Mouse (Mus musculus): Measurements from ENCODE around the gene Rin2.

Gene Rin2

GRCm38 (mm10) chr2:145859932-145860801 is 185.2 kb downstream of the Rin2 start:
- in situ Hi-C loops (cut with MboI, MseI), result no loop called here

DNA sequence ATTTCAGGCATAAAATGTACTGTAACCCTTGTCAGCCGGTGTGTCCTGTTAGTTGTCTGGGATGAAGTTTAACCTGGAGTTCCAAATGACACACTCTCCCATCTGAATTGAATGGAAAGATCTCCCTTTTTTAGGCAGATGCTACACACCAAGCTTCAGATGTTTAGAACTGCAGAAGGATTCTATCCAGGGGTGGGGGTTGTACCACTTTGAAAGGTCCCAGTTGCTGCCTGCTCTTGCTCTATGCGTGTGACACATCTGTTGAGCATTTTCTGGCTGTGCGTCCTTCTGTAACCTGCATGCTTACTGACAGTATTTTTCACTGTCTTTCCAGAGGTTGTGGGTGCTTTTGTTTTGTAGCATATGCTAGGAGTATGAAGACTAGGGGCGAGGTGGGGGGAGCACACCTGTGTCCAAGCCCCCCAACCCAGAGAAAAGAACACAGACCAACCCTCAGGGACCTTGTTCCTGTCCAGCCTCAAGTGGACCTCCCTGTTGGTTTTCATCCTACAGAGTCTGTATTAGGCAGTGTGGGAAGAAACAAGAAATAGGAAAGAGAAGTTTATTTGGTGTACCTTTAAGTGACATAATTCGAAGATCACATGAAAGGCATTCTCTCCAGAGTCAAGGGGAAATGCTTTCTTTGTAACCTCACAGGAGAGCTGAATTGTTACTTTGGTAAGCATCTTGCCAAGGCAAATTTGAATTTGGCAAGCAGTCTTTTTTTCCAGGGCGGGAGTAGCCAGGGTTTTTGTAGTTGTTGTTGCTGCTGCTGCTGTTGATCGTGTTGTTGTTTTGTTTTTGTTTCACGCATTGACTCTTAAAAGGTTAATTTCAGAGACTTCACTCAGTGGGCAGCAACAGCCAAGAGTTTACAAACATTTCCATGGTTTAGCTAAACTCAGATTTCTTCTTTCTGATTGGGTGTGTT is 186.4 kb downstream of the Rin2 start:
- in situ Hi-C loops (cut with MboI, MseI), result no loop called here

DNA sequence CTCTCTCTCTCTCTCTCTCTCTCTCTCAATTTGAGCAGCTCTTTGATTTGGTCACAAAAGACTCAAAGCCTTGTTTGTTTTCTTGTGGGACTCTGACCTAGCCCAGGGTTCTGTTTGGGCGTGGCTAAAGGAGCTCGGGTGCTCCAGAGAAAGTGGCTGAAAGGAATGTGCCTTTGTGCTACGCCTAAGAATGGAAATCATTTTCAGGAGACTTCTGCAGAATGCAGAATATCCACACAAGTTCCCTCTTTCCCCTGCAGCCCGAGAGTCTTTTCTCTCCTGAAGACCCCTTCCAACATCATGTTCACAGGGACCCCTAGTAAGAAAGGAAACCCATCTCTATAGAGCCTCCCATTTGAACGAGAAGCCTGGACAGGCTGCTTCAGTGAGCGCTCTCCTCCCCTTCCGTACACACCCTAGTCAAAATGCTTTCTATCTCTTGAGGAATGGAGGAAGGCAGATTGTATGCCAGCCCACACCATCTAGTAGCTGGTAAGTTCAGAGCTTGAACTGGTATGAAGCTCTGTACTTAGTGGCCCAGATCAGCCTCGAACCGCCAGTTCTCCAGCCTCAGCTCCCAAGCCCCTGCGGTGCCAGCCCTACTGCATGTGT is 187.3 kb downstream of the Rin2 start:
- in situ Hi-C loops (cut with MboI, MseI), result no loop called here

- in situ Hi-C loops (cut with MboI, MseI), result no loop called here
These were observed 190.3 kb downstream of the Rin2 start for GRCm38 (mm10) chr2:145865344-145865743.

GRCm38 (mm10) chr2:145866238-145866637 is 191.2 kb downstream of the Rin2 start:
- in situ Hi-C loops (cut with MboI, MseI), result no loop called here

DNA sequence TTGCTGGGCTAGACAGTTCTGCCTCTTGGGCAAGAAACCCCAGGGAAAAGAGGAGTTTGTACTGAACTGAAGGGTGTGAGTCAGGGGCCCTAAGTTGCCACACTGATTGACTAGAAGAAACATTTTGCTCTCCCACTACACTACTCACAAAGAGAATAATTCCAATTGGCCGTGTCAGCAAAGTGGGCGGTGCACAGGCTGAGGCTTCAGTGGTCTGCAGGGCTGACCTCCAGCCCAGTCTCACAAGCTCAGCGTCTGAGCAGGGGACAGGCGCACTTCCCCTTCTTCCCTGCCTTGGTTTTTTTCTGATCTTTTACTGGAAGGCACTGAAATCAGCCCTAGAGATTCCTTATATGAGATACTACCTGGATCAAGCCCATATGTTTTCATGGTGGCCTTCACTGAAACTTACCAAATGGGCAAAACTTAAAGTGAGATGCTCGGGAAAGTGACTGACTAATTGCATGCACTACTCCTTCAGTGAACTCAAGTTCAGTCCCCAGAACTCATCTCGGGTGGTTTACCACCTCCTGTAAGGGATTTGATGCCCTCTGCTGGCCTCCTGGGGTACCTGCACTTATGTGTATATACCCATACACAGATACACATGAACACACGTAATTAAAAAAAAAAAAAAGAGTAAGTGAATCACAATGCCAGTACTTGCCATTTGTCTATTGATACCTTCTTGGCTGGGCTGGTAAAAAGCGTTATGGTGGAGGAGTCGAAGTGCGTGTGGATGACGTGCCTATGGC is 191.9 kb downstream of the Rin2 start:
- in situ Hi-C loops (cut with MboI, MseI), result no loop called here

GRCm38 (mm10) chr2:145871308-145871707 is 196.3 kb downstream of the Rin2 start:
- in situ Hi-C loops (cut with MboI, MseI), result no loop called here

GRCm38 (mm10) chr2:145872099-145872498 is 197.1 kb downstream of the Rin2 start:
- in situ Hi-C loops (cut with MboI, MseI), result no loop called here

DNA sequence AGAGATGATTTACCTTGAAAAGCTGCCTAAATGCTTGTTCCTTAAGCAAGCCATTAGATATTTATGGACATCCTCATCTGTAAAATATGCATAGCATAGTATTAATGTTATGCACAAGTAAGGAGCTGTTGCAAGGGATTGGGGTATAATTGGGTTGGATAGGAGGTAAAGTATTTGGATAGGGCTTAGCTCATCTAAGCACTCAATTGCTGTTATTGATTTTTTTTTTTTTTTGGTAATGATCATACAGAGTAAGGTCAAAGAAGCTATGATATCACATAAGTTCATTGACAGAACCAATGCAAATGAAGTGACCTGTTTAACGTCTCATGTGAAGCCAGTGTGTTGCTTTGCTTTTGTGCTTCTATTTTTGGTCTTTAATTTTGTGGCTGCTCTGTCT is 198.9 kb downstream of the Rin2 start:
- in situ Hi-C loops (cut with MboI, MseI), result no loop called here

- in situ Hi-C loops (cut with MboI, MseI), result no loop called here
These were observed 200.0 kb downstream of the Rin2 start for GRCm38 (mm10) chr2:145874879-145875482.

GRCm38 (mm10) chr2:145877191-145877590 is 202.2 kb downstream of the Rin2 start:
- in situ Hi-C loops (cut with MboI, MseI), result no loop called here

GRCm38 (mm10) chr2:145880887-145881747 is 206.1 kb downstream of the Rin2 start:
- in situ Hi-C loops (cut with MboI, MseI), result loop anchor here (5.0 kb wide), 2 partner anchors 179 to 184 kb away; no protein-coding TSS in a partner anchor

DNA sequence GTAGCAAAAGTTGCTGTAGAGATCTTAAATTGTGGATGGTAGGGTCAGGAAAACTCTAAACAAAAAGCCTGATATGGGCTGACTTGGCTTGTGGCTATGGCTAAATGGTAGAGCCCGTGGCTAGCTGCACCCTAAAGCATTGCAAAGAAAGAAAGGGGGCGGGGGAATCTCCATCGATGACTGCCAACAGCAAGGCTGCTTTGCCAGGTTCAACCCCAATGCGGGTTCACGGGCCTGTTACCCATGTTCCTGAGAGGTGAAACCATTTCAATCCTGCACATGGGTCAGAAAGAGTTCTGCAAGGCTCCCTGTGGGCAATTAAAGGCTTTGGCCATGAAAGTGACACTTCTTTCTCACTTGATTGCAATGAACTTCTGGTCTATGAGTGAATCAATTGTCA is 206.9 kb downstream of the Rin2 start:
- in situ Hi-C loops (cut with MboI, MseI), result loop anchor here (5.0 kb wide), 2 partner anchors 180 to 185 kb away; no protein-coding TSS in a partner anchor

DNA sequence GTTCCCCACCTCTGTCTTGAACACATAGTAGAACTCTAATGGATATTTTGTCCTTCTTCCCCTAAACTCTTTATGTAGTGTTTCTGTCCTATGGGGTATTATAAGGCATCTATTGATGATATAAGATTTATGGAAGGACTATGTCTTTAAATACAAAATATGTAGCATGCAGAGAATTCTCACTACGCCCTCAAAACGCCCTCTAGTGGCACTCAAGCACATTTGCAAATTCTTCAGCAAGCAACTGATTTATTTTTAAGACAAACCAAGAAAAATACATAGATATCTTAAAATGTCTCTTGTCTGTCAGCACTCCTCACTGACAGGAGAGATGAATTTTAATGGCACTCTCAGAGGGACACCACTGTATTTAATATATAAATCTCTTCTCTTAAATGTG is 207.4 kb downstream of the Rin2 start:
- in situ Hi-C loops (cut with MboI, MseI), result loop anchor here (5.0 kb wide), 2 partner anchors 180 to 185 kb away; no protein-coding TSS in a partner anchor

- in situ Hi-C loops (cut with MboI, MseI), result loop anchor here (5.0 kb wide), 2 partner anchors 182 to 187 kb away; no protein-coding TSS in a partner anchor
These were observed 209.3 kb downstream of the Rin2 start for GRCm38 (mm10) chr2:145884036-145884912.

DNA sequence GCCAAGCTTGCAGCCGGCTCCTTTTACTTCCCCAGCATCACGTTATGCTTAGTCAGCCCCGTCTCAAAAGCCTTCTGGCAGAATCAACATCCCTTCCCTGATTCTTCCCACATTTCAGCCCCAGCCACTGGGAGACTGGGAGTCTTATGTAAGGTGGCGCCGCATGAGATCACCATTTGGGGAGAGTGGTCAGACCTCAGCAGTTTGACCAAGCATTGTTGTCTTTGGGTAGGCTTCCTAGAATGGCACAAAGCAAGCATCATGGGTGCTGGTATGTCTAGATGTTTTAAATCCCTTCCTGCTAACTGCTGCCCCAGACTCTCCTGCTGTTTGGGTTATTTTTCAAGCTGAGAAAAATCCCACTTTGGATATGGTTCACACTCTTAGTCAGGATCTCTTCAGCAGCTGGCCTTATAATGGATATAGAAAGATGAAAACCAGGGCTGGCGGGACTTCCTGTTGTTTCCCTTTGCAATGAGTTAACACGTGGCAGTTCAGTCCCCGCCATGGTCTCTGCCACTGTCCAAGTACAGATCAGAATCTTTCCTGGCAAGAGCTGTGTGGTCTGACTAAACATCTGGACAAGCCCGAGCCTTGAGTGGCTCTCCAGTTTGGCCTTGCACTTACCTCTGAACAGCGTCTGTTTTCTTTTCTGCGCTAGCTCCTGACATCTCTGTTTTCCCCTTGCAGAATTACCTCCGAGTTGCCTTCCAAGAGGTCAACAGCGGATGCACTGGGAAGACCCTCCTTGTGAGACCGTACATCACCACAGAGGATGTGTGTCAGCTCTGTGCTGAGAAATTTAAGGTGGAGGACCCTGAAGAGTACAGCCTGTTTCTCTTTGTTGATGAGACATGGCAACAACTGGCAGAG is 210.1 kb downstream of the Rin2 start:
- in situ Hi-C loops (cut with MboI, MseI), result loop anchor here (5.0 kb wide), 2 partner anchors 183 to 188 kb away; no protein-coding TSS in a partner anchor
